Mouse (Mus musculus) embryo, embryonic 9.5 days (tissue): Measurements from ENCODE around the gene Vmn1r83.

Experiments
- DNase-seq: peaks from one replicate; pipeline ENCODE4 v3.0.0-alpha.2; 2017; ENCODE audit errors: extremely low spot score

Vmn1r83 gene

GRCm38 (mm10) chr7:12329381-12329780 lies at the start of gene Vmn1r83:
TSS of gene Vmn1r83 (minus strand) at chr7:12329481.
- DNase-seq = no peak

DNA sequence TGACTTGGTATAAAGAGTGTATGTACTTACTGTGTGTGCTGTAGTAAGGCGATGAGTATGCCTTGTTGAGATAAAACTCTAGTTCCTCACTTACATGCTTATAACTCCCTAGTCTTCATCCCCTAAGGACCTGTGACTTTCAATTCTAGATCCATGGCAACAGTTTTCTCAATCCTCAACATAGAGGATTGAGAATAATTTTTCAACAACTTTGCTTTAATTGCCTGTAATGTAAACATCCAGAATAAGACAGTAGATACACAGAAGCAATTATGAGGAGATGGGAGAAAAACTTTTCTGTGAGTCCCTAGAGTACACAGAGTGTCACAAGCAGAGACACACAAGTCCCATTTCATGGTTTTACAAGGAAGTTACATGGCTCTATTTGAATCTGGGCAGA lies 39.9 kb upstream of the Vmn1r83 start, which contains the start of gene Vmn1r84:
Gene Vmn1r84 (minus strand): TSS at position 101 of the 400 bp plus-strand sequence.
- no peak for DNase-seq

DNA sequence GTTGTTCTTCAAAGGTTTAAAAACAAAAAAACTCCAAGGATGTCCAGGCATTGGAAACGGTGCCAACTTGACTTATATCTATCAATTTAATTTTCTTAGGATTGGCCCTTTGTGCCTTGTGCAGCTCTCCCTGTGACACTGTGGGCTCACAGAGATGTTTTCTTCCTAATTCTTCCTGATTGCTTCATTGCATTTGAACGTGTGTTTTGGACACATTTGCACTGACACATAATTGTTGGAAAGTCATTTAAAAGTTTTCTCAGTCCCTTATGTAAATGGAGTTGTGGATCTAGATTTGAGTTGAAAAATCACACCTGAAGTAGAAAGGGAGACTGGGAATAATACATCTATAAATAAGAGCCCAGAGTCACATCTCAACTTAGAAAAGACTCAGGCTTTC lies 29.2 kb downstream of the Vmn1r83 start, which contains the start of gene Vmn1r82:
Gene Vmn1r82 (plus strand): TSS at position 301 of the 400 bp plus-strand sequence.
- DNase-seq = no peak
